Mouse (Mus musculus) adipocyte (in vitro differentiated cells): ENCODE results near the gene D10Jhu81e.
"Not testable (repeated sequence)": the region's sequence is repeated elsewhere in the genome, so short reads cannot be mapped to it uniquely, and the experiment has no call there.

Experiments
- DNase-seq: peaks from one replicate; pipeline ENCODE4 v3.0.0-alpha.2; 2016; ENCODE audit warnings: low spot score

D10Jhu81e gene

DNA sequence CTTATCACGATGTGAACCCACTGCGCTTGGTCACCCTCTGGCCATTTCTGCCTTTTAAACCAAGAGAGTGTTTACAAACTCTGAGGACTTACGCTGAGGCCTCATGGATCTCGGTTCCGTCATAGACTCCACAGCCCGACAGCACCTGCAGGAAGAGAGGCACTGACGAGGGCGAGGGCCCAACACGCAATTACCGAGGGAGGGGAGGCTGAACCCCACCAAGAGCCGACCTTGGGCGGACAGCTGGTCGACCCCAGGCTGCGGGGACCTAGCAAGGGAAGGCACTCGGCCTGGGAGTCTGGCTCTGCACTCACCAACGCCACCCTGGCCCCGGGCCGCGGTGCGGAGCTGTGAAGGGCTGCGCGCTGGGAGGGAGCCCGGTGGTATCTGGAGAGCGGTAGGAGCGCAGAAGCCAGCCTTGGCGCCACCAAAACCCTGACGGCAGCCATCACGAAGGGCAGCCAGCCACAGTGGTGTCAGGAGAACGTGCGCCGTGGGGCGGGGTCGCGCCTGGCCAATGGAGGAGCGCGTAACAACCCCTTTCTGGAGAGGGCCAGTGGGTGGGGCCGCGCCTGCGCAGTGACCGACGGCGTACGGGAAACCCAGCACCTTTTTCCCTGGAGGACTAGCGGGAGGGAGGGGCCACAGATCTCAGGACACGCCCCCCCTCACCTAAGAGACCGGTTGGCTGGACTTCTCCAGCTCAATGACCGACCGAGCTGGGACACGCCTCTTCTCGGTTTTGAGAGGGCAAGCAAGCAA, at the start of gene D10Jhu81e:
Gene D10Jhu81e (minus strand): TSS at position 502 of the 762 bp plus-strand sequence.
- peak; percentile 96 for DNase-seq

GRCm38 (mm10) chr10:78218576-78218975, 49.0 kb upstream of the D10Jhu81e start:
- no peak for DNase-seq

- no peak for DNase-seq
Observed at GRCm38 (mm10) chr10:78216376-78217083, 46.9 kb upstream of the D10Jhu81e start.

DNA sequence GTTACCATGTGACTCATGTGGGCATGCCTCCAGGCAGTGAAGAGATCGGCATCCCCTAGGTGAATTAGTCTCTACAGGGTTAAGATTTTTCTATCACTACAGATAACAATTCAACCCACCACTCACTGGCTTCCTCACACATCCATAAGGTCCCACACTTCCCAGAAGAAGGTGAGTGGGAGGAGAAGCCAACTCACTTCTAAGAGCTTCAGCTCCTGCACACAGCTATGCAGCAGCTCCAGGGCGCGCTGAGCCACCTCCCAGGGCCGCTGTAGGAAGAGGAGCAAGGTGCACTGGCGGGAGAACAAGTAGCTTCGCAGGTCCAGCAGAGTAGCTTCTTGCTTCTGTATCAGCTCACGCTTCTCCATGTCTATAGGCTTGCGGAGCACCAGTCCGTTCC, 44.8 kb upstream of the D10Jhu81e start:
- DNase-seq: no peak

DNA sequence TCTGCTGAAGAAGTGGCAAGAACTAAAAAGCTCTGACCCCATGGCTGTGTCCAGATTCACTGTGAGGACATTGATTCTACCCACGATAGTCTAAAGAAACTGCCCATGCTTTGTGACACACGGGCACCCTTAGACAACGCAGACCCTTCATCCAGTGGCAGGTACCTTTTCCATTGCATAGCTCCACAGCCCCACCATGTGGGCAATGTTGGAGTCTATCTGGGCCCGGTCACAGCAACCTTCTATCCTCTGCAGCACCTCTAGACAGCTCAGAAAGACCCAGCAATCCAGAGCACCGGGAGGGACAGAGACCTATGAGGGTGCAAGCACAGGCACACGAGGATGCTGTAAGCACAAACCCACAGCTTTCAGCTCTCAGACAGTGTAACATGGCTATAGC, 41.7 kb upstream of the D10Jhu81e start:
- no peak for DNase-seq

DNA sequence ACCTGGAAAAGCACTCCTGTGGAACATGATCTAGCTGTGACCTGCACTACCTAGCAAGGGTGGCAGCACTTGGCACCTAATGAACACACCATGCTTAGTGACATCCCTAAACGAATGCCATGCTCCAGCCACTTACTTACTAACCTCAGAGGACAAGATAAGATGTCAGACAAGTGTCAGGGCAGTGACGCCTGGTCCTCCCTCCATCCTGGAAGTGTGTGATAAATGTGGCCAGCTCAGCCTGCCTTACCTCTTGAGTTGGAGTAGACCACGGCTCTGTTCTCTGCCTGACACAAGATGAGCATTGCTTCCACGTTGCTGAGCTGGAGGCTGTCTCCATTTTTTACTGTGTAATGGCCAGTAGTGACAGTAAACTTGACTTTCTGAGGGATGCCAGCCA, 31.6 kb upstream of the D10Jhu81e start:
- no peak for DNase-seq

DNA sequence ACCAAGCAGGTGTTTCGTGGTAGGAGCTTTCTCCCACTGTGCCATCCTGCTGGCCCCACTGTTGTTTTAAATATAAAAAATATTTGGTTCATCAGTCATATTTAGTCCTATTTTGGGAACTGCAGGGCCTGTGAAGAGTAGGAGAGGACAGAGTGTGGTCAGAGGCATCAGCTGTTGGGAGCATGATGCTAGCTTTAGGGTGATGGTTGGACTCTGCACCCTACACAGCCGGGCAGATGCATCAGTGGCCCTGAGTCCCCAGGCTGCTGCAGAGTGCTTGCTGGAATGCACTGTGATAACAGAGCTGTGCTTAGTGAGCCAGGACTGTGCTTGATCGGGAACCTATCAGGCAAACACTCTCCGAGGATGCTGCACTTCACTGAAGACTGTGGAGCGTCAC, 23.4 kb upstream of the D10Jhu81e start:
- DNase-seq: no peak

- not testable (repeated sequence) for DNase-seq
Observed at GRCm38 (mm10) chr10:78186076-78186475, 16.5 kb upstream of the D10Jhu81e start.

DNA sequence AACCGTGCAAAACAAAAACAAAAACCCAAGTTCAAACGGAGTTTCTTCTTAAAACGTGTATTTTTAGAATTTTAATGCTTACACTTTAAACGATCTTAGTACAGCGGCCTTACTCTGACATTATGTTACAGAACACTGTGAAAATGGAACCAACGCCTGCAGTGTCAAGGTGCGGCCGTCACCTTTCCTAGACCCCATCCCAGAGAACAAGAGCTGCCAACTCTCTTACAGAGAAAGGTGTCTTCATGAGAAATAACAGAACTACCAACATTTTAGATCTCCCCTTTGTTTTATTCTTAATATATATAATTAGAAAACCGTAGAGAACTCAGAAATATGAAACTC, 15.8 kb upstream of the D10Jhu81e start:
- no peak for DNase-seq

DNA sequence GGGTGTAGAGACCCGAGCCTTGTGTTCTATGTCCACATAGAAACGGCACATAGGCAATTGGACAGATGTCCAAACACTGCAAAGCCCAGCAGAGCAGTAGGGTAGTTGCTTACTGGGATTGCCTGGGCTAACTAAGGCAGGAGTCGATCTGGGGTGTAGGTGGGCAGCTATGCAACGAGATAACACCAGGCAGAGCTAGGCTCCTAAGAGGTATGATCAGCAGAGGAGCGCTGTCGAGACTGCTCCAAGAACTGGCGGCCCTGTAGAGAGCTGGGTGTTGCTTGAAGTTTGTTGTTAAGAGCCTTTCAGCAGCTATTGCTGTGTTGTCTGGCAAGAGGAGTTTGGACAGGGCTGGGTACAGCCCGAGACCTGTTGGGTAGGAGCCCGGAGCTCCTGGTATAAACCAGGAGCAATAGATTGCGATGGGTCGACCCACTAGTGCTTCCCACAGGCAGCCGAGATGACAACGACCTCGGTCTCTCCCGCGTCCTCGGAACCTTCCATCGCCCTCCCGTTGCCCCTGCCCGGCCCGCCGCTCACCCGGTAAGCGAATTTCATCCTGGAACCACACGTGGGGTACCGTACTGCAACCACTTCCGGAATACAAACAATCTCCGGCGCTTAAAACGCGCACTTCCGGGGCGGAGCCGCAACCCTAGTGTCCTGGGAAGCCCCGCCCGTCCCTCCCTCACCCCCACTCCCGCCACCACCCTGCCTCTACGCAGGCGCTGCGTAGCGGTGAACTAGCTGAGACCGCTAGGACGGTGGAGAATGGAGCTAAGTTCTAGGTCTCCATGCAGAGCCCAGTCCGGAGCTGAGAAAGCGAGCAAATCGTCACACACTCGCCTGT, 15.2 kb upstream of the D10Jhu81e start, which contains the start of gene Pwp2:
Gene Pwp2 (minus strand): TSS at position 619 of the 850 bp plus-strand sequence.
- peak; percentile 95 for DNase-seq

DNA sequence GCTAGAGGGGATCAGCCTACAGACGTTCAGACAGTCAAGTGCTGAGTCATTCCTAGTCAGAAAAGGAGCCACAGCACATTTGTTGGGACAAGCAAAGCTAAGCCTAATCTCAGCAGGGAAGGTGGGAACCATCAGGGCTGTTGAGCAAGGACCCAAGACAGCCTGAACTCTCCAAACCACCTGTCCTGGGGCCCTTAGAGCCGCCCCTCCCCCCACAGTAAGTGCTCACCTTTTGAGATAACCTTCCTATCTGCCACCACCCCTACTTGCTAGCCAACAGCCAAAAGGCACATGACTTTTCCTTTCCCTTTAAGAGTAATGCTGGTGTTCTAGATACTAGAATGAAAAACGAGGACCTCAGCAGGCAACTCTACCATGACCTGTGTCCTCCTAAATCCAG, 14.0 kb upstream of the D10Jhu81e start:
- no peak for DNase-seq

- DNase-seq: no peak
Observed at GRCm38 (mm10) chr10:78182321-78182720, 12.7 kb upstream of the D10Jhu81e start.

DNA sequence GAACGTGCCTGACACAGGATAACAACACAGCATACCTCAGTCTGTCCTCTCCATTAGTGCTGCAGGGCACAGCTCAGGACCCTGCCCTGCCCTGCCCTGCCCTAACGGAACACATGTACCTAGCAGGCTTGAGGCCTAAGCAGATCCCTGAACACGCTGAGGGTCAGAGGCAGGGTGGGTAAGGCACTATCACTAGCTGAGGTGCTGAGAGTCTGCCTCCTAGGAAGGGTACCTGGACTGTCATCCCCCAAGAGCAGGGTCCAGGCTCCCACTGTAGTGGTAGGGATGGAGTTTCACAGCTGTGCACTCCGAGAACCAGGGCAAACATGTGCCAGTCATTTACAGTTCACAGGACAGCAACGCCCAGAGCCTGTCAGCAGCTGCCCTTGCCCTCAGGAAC, 4.9 kb upstream of the D10Jhu81e start:
- no peak for DNase-seq

DNA sequence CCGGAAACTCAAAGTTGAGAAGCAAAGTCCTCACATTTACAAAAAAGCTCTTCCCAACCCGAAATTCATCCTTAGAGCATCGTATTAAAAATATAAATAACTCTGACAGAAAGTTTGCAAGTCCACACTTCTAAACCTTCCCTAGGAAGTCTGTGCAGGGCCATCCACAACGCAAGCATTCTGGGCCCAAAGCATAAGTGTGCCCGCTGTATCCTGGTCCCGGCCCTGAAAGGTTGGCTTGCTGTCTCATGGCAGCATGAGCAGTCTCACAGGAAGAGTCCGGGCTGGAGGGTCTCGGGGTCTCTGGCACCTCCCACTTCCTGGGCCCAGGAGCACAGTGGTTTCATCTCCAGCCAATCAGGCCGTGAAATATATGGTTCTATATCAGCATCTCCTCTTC, 2.0 kb upstream of the D10Jhu81e start:
- no peak for DNase-seq

GRCm38 (mm10) chr10:78171057-78171456, 1.5 kb upstream of the D10Jhu81e start:
- DNase-seq: no peak

DNA sequence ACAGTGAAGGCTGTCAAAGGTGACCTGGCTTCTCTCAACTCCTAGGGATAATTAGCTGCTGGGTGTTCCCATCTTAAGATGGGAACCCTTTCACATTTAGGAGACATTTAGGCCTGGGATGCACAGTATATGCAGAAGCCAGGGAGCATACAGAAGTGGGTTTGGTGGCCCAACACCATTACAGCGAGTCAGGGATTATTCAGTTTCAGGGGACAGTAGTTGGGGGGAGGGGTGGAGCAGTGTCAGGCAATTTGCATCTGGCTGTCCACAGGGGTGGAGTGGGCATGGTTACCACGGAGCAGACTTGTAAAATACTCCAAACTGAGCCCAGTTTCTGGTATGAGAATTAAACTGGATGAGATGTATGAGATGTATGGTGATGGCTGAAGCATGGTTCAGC, 863 bp upstream of the D10Jhu81e start:
- no peak for DNase-seq

- DNase-seq: no peak
Observed at GRCm38 (mm10) chr10:78168792-78169191, 790 bp downstream of the D10Jhu81e start.

- no peak for DNase-seq
Observed at GRCm38 (mm10) chr10:78167775-78168174, 1.8 kb downstream of the D10Jhu81e start.

- DNase-seq: no peak
Observed at GRCm38 (mm10) chr10:78167333-78167732, 2.2 kb downstream of the D10Jhu81e start.

DNA sequence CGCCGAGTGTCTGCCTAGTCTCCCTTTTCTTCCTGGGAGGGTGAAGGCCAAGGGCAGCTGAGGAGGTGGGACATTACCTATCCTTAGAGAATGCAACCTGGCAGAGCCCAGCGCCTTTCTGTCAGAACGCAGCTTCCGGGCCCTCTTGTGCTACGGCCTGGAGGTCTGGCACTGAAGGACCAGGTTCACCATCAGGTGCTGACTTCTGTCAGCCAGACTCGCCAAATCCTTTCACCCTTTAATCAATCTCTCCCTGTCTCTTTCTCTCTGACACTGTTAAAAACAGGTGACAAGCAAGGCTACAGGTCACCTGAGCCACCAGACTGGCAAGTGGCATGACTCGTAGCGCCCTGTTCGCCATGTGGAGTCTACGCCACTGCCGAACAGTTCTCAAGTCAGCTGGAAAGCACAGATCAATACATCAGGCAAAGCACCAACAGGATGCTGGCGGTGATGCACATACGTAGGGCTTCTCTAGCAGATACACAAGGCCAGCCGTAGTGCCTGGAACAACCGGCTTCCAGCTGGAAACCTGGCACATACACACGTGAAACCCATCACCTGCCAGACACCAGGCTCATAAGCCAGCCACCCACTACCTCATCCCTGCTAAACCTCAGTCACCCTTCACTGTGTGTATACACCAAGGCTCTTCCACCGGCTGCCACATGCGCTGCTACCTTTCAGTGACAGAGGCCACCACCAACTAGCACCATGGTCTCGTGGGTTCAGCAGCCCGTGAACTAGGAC, 4.2 kb downstream of the D10Jhu81e start:
- DNase-seq: no peak

GRCm38 (mm10) chr10:78164786-78165185, 4.8 kb downstream of the D10Jhu81e start:
- no peak for DNase-seq

DNA sequence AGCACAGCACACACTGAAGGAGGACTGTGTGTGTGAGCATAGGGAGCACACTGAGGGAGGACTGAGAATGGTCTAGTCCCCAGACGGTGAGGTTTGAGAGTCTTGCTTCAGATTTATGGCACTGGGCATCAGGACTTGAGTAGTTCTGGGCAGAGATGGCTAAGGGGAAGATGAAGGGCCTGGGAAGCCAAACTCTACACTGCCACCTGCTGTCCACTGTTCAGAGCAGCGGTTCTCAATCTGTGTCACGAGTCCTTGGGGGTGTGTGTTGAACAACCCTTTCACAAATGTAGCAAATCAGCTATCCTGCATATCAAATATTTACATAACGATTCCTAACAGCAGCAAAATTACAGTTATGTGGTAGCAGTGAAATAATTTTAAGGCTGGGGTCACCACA, 5.7 kb downstream of the D10Jhu81e start:
- peak; percentile 77 for DNase-seq
